Mouse (Mus musculus) MEL (cell line): ENCODE measurements around the gene Chd1l. TPM values are rescaled to one million over a fixed set of nuclear protein-coding genes. Genes with fewer than 3 reads are reported as not detected.

Experiments used
- DNase-seq: peaks from one replicate; pipeline ENCODE4 v3.0.0; 2011; ENCODE audit warnings: low read depth, low spot score
- H3K27ac ChIP-seq: 2 replicates; pipeline ENCODE4 v1.5.1; 2012; ENCODE audit warnings: low read depth, mild to moderate bottlenecking, control low read depth, low read length, moderate library complexity; ENCODE audit not compliant: control insufficient read depth
- H3K27me3 ChIP-seq, 2 experiments: fragments of 150-350 bp in 1 of 2; sonication (generic) in 1 of 2; 2 replicates each; pipeline ENCODE4 v1.6.1; 2012; ENCODE audit warnings: low read length in 2 of 2, mild to moderate bottlenecking in 2 of 2, improper control_type of control experiment in 1 of 2, moderate library complexity in 1 of 2; ENCODE audit not compliant: insufficient read depth in 2 of 2, control insufficient read depth in 1 of 2
- H3K36me3 ChIP-seq, 2 experiments: 2 replicates each; pipeline ENCODE4 v1.6.1; 2012 to 2014; ENCODE audit warnings: low read length in 2 of 2, improper control_type of control experiment in 1 of 2, inconsistent platforms in 1 of 2, mild to moderate bottlenecking in 1 of 2; ENCODE audit not compliant: insufficient read depth in 2 of 2, control insufficient read depth in 1 of 2
- H3K4me1 ChIP-seq, 2 experiments: fragments of 150-350 bp in 1 of 2; sonication (generic) in 1 of 2; 2 replicates each; pipeline ENCODE4 v1.6.1; 2012; ENCODE audit warnings: low read length in 2 of 2, improper control_type of control experiment in 1 of 2, mild to moderate bottlenecking in 1 of 2; ENCODE audit not compliant: insufficient read depth in 2 of 2, control insufficient read depth in 1 of 2
- H3K4me3 ChIP-seq, 2 experiments: fragments of 150-350 bp in 1 of 2; sonication (generic) in 1 of 2; 2 replicates each; pipeline ENCODE4 v1.5.1; 2012; ENCODE audit warnings: low read depth in 2 of 2, low read length in 2 of 2, mild to moderate bottlenecking in 2 of 2, moderate library complexity in 2 of 2, control low read depth in 1 of 2, improper control_type of control experiment in 1 of 2; ENCODE audit not compliant: control insufficient read depth in 1 of 2, insufficient read depth in 1 of 2
- H3K79me2 ChIP-seq: 2 replicates; pipeline ENCODE4 v1.6.1; 2012; ENCODE audit warnings: mild to moderate bottlenecking, low read length, moderate library complexity; ENCODE audit not compliant: control insufficient read depth, poor library complexity, insufficient read depth
- H3K9ac ChIP-seq: 2 replicates; pipeline ENCODE4 v1.6.1; 2012; ENCODE audit warnings: low read depth, mild to moderate bottlenecking, control low read depth, low read length, moderate library complexity; ENCODE audit not compliant: control insufficient read depth, poor library complexity, severe bottlenecking
- H3K9me3 ChIP-seq: fragments of 150-350 bp; sonication (generic); replicated peaks from 2 replicates; pipeline ENCODE4 v1.6.1; 2012; ENCODE audit warnings: mild to moderate bottlenecking, low read length, improper control_type of control experiment, moderate library complexity; ENCODE audit not compliant: insufficient read depth
- CHD2 ChIP-seq: IDR thresholded peaks from 2 replicates; pipeline ENCODE4 v1.6.1; 2011; ENCODE audit warnings: low read length, improper control_type of control experiment
- EP300 ChIP-seq, 2 experiments: IDR thresholded peaks; 2 replicates each; pipeline ENCODE4 v1.6.1; 2011; ENCODE audit warnings: improper control_type of control experiment in 2 of 2, low read length in 2 of 2, low read depth in 1 of 2, mild to moderate bottlenecking in 1 of 2
- ETS1 ChIP-seq: IDR thresholded peaks from 2 replicates; pipeline ENCODE4 v1.6.1; 2012; ENCODE audit warnings: low read depth, mild to moderate bottlenecking, inconsistent platforms, low read length, improper control_type of control experiment, moderate library complexity
- GATA1 ChIP-seq: IDR thresholded peaks from 2 replicates; pipeline ENCODE4 v1.6.1; 2011; ENCODE audit warnings: low read depth, low read length, improper control_type of control experiment
- MAFK ChIP-seq: IDR thresholded peaks from 2 replicates; pipeline ENCODE4 v1.6.1; 2011; ENCODE audit warnings: low read depth, mild to moderate bottlenecking, low read length, improper control_type of control experiment, borderline replicate concordance
- MAX ChIP-seq: IDR thresholded peaks from 2 replicates; pipeline ENCODE4 v1.6.1; 2011; ENCODE audit warnings: low read length, improper control_type of control experiment
- MAZ ChIP-seq: IDR thresholded peaks from 2 replicates; pipeline ENCODE4 v1.6.1; 2012; ENCODE audit warnings: low read depth, mild to moderate bottlenecking, inconsistent platforms, low read length, improper control_type of control experiment
- MXI1 ChIP-seq: IDR thresholded peaks from 2 replicates; pipeline ENCODE4 v1.6.1; 2011; ENCODE audit warnings: mild to moderate bottlenecking, low read depth, low read length, improper control_type of control experiment
- MYB ChIP-seq: IDR thresholded peaks from 2 replicates; pipeline ENCODE4 v1.6.1; 2011; ENCODE audit warnings: mild to moderate bottlenecking, low read depth, low read length, improper control_type of control experiment
- NELFE ChIP-seq: IDR thresholded peaks from 2 replicates; pipeline ENCODE4 v1.6.1; 2011; ENCODE audit warnings: low read depth, low read length, improper control_type of control experiment
- NRF1 ChIP-seq: IDR thresholded peaks from 2 replicates; pipeline ENCODE4 v1.6.1; 2014; ENCODE audit warnings: low read depth, mild to moderate bottlenecking, inconsistent platforms, low read length, improper control_type of control experiment, moderate library complexity; ENCODE audit not compliant: poor library complexity, insufficient read depth, severe bottlenecking
- POLR2AphosphoS2 ChIP-seq: IDR thresholded peaks from 2 replicates; pipeline ENCODE4 v1.6.1; 2011; ENCODE audit warnings: low read length, improper control_type of control experiment
- SIN3A ChIP-seq: IDR thresholded peaks from 2 replicates; pipeline ENCODE4 v1.6.1; 2012; ENCODE audit warnings: low read length, improper control_type of control experiment, inconsistent platforms
- SMC3 ChIP-seq: IDR thresholded peaks from 2 replicates; pipeline ENCODE4 v1.6.1; 2011; ENCODE audit warnings: low read depth, low read length, improper control_type of control experiment
- TBP ChIP-seq: IDR thresholded peaks from 2 replicates; pipeline ENCODE4 v1.8.0; 2011; ENCODE audit warnings: low read depth, low read length, improper control_type of control experiment
- TCF12 ChIP-seq: IDR thresholded peaks from 2 replicates; pipeline ENCODE4 v1.6.1; 2014; ENCODE audit warnings: low read depth, mild to moderate bottlenecking, inconsistent platforms, low read length, improper control_type of control experiment, moderate library complexity
- USF1 ChIP-seq: IDR thresholded peaks from 2 replicates; pipeline ENCODE4 v1.6.1; 2014; ENCODE audit warnings: low read depth, mild to moderate bottlenecking, inconsistent platforms, low read length, improper control_type of control experiment, moderate library complexity
- USF2 ChIP-seq, 2 experiments: IDR thresholded peaks; 2 replicates each; pipeline ENCODE4 v1.6.1; 2011 to 2012; ENCODE audit warnings: improper control_type of control experiment in 2 of 2, low read length in 2 of 2, borderline replicate concordance in 1 of 2, inconsistent platforms in 1 of 2, low read depth in 1 of 2, mild to moderate bottlenecking in 1 of 2; ENCODE audit not compliant: insufficient read depth in 1 of 2
- ZKSCAN1 ChIP-seq: IDR thresholded peaks from 2 replicates; pipeline ENCODE4 v1.6.1; 2012; ENCODE audit warnings: low read depth, mild to moderate bottlenecking, inconsistent platforms, low read length, improper control_type of control experiment, moderate library complexity
- ZNF384 ChIP-seq: IDR thresholded peaks from 2 replicates; pipeline ENCODE4 v1.6.1; 2012; ENCODE audit warnings: low read depth, mild to moderate bottlenecking, inconsistent platforms, low read length, improper control_type of control experiment
- polyA plus RNA-seq, 2 experiments: library from polyadenylated mRNA; stranded (reverse) in 1 of 2; unstranded in 1 of 2; fragments of >175 nt in 1 of 2; fragments of >200 nt in 1 of 2; gene quantifications; 2 replicates each; pipeline versions ENCODE4 v1.2.1 to v1.2.4; 2012; ENCODE audit warnings: low replicate concordance in 2 of 2, low read depth in 1 of 2; ENCODE audit not compliant: insufficient read length in 2 of 2, insufficient read depth in 1 of 2, missing spikeins in 1 of 2
- total RNA-seq: library from RNA; depleted of rRNA; stranded (reverse); fragments of 300-350 nt; gene quantifications from 2 replicates; pipeline ENCODE4 v1.2.3, GENCODE M21; 2012

Gene Chd1l
- total and polyA plus RNA-seq, 3 experiments: 59.1 to 70.5 TPM; not detected in 1

- H3K4me3 ChIP-seq: no peak overlapping the region
Observed at GRCm38 (mm10) chr3:97659746-97660145, 49.7 kb upstream of the Chd1l start.

GRCm38 (mm10) chr3:97658426-97659193, 48.6 kb upstream of the Chd1l start:
- Histone ChIP-seq H3K27me3 (no peaks in the 10 kb centered on the region), H3K9me3 (no peaks in the 10 kb centered on the region), H3K4me1 (peaks cover 8 to 26% of the 10 kb centered on the region in 2 experiments), H3K36me3 (peaks cover 0 to 25% of the 10 kb centered on the region in 2 experiments; a peak in 2 of 4 replicates), H3K27ac (no peak overlapping the region), H3K4me3 (peak overlapping the region; percentile 83 to 94), H3K9ac (peak overlapping the region; percentile 76), H3K79me2 (peaks cover 3% of the 10 kb centered on the region; the same call in 1 of the 2 replicates)
- DNase-seq: peak; percentile 93
- TF ChIP-seq USF1: no peak
- TF ChIP-seq MXI1: peak; percentile 7; the same call in 1 of the 2 replicates
- peak; percentile 48; the same call in 1 of the 2 replicates for TF ChIP-seq NELFE
- peak; percentile 8; the same call in 1 of the 2 replicates for TF ChIP-seq SIN3A
- TF ChIP-seq SMC3: no peak
- TF ChIP-seq TBP: 0 out of 2 replicates have a peak, but pooled peaks have one; percentile 37
- peak; percentile 48; the same call in 1 of the 2 replicates for TF ChIP-seq MAX
- TF ChIP-seq ZNF384: no peak
- no peak for TF ChIP-seq USF2 (IDR thresholded peaks at IDR 0.05; ENCODE audit: borderline replicate concordance in 1 of 2, insufficient read depth in 1 of 2, low read depth in 1 of 2, low read length in 2 of 2)
- TF ChIP-seq CHD2: no peak
- 0 out of 2 replicates have a peak, but pooled peaks have one; percentile 3 for TF ChIP-seq TCF12
- no peak; the same call in 1 of the 2 replicates for TF ChIP-seq MAZ
- no peak for TF ChIP-seq POLR2AphosphoS2
- no peak for TF ChIP-seq MAFK
- no peak for TF ChIP-seq ZKSCAN1
- peak; percentile 43; the same call in 1 of the 2 replicates for TF ChIP-seq NRF1
- no peak for TF ChIP-seq ETS1

More at GRCm38 (mm10) chr3:97659746-97660145, 49.7 kb upstream of the Chd1l start:
- 0 out of 2 replicates have a peak, but pooled peaks have one; percentile 25 for TF ChIP-seq GATA1
- no peak; a peak in 1 of 4 replicates for TF ChIP-seq EP300 (IDR thresholded peaks at IDR 0.05; ENCODE audit: low read depth in 1 of 2, low read length in 2 of 2)
- 0 out of 2 replicates have a peak, but pooled peaks have one; percentile 11 for TF ChIP-seq MYB
- Histone ChIP-seq H3K27me3 (no peaks in the 10 kb centered on the region), H3K9ac (no peak overlapping the region), H3K4me1 (peaks cover 8 to 26% of the 10 kb centered on the region in 2 experiments), H3K36me3 (peaks cover 0 to 25% of the 10 kb centered on the region in 2 experiments; a peak in 2 of 4 replicates), H3K79me2 (peaks cover 3% of the 10 kb centered on the region; the same call in 1 of the 2 replicates), H3K27ac (no peak overlapping the region), H3K9me3 (no peaks in the 10 kb centered on the region)
- DNase-seq: peak; percentile 35
